Mouse (Mus musculus): ENCODE measurements at regions not wholly inside any gene's neighbourhood (a gene's known extent, or its start where the extent isn't known, plus 50 kb on each side); places are given as distances from the start of the nearest gene placed in this dataset.
"Not testable (repeated sequence)": the region's sequence is repeated elsewhere in the genome, so short reads cannot be mapped to it uniquely, and the experiment has no call there.

DNA sequence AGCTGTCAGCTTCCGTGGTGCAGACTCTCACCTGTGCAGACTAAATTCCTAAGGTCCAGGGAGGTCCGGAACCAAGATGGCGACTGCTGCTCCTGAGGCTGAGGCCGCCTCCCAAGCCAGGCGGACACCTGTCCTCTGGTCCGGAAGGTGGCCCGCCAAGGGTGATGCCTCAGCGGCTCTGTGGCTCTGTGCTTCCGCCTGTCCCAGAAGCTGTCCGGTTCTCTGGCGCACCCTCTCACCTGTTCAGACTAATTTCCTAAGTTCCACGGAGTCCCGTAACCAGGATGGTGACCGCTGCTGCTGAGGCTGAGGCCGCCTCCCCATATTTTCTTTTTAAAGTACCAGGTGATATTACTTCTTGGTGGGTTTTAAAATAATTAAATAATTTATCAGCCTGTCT lies 65.4 kb upstream of the B3galnt2 start:
- not testable (repeated sequence) for DNase-seq

DNA sequence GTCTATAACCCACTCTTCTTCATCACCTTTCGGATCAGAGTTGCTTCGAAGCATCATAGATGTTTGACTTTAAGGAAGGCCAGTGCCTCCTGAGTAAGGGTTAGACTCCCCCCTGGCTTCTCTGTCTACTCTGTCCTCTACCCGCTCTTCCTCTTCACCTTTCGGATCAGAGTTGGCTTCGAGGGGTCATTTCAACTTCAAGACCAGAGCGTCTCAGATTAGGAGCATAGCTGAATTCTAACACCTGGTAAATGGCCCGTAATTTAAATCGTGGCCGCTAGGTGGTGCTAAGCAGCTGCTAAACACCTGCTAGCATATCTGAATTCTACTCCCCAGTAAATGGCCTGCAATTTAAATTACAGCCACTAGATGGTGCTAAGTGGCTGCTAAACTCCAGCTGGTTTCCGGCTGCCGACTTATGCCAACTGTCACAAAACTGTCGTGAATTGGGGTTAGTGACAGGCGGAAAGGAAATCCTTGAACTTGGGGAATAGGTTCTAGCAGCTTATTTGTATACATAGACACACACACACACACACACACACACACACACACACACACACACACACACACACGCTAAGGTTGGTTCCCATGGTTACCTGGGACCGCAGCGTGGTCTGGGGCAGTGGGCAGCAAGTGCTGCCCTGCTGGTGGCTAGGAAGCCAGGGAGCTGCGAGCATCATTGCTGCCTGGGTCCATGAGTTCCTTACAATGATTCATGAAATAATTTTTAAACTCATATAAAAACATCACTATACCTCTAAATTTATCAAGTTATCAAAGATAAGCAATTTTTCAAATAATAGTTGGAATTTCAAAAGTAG lies 64.8 kb upstream of the B3galnt2 start:
- peak; percentile 97 for DNase-seq

DNA sequence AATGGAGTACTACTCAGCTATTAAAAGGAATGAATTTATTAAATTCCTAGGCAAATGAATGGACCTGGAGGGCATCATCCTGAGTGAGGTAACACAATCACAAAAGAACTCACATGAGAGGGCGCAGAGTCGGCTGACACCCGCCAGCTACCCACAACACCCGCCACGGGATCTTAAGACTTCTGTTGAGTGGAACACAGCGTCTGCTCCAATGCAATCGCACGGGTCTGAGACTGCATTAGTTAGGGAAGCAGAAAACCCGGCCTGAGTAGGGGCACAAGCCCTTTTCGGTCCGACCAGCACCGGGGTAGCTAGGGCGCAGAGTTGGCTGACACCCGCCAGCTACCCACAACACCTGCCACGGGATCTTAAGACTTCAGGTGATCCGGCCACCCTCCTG lies 52.1 kb upstream of the B3galnt2 start:
- not testable (repeated sequence) for DNase-seq

Measured in heart, postnatal 4 days (tissue).